Mouse (Mus musculus) spleen, adult 2 months (tissue): ENCODE measurements around the gene Mtap.

ENCODE experiments used
- CTCF ChIP-seq: fragments of 200-500 bp; IDR thresholded peaks from 2 replicates; pipeline ENCODE4 v1.5.1; 2011; ENCODE audit warnings: mild to moderate bottlenecking, inconsistent platforms; ENCODE audit not compliant: insufficient read depth, insufficient read length, insufficient replicate concordance; ENCODE audit errors: extremely low read depth
- POLR2A ChIP-seq: fragments of 200-500 bp; IDR thresholded peaks from 2 replicates; pipeline ENCODE4 v1.6.1; 2011; ENCODE audit warnings: low read depth, low read length, inconsistent platforms

DNA sequence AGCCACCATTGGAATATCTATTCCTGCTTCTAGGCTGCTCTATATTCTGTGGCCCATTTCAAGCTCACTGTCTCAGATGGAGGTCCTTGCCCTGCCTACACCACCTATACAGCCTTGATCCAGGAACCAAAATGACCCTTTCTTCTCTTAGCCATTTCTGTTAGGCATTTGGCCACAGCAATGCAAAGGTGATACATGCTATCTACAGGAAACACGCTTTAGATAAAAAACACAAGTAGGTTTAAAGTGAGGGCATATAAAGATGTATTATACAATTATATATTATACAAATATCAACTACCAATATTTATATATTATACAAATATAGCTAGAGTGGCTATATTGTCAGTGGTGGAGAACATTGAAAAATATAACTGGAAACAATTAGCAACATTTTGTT lies 63.9 kb downstream of the Mtap start:
- no peak for TF ChIP-seq CTCF
- TF ChIP-seq POLR2A, result no peak
